Mouse (Mus musculus) spleen, adult 2 months (tissue): Measurements from ENCODE around the gene 1810043G02Rik. TPM values are rescaled to one million over a fixed set of nuclear protein-coding genes. Genes with fewer than 3 reads are reported as not detected.
"Not testable (repeated sequence)": the region's sequence is repeated elsewhere in the genome, so short reads cannot be mapped to it uniquely, and the experiment has no call there.

Experiments used
- DNase-seq, 2 experiments: peaks; one replicate each; pipeline versions ENCODE4 v3.0.0 to v3.0.0-alpha.2; 2012 to 2021; ENCODE audit warnings: low spot score in 2 of 2, low read depth in 1 of 2
- H3K27ac ChIP-seq: fragments of 200-500 bp; 2 replicates; pipeline ENCODE4 v1.5.1; 2012; ENCODE audit warnings: low read length, inconsistent platforms; ENCODE audit not compliant: insufficient read depth
- H3K27me3 ChIP-seq: fragments of 200-500 bp; 2 replicates; pipeline ENCODE4 v1.6.1; 2012; ENCODE audit warnings: mild to moderate bottlenecking, moderate library complexity, low read length, inconsistent platforms; ENCODE audit not compliant: control insufficient read depth, insufficient read depth
- H3K36me3 ChIP-seq: fragments of 200-500 bp; 2 replicates; pipeline ENCODE4 v1.6.1; 2012; ENCODE audit warnings: mild to moderate bottlenecking, low read length, inconsistent platforms; ENCODE audit not compliant: control insufficient read depth, insufficient read depth
- H3K4me1 ChIP-seq: fragments of 200-500 bp; 2 replicates; pipeline ENCODE4 v1.6.1; 2011; ENCODE audit warnings: inconsistent platforms; ENCODE audit not compliant: control insufficient read depth, insufficient read depth, insufficient read length
- H3K4me3 ChIP-seq: fragments of 200-500 bp; 2 replicates; pipeline ENCODE4 v1.5.1; 2011; ENCODE audit warnings: mild to moderate bottlenecking, inconsistent platforms; ENCODE audit not compliant: insufficient read depth, insufficient read length; ENCODE audit errors: extremely low read depth
- CTCF ChIP-seq: fragments of 200-500 bp; IDR thresholded peaks from 2 replicates; pipeline ENCODE4 v1.5.1; 2011; ENCODE audit warnings: mild to moderate bottlenecking, inconsistent platforms; ENCODE audit not compliant: insufficient read depth, insufficient read length, insufficient replicate concordance; ENCODE audit errors: extremely low read depth
- POLR2A ChIP-seq: fragments of 200-500 bp; IDR thresholded peaks from 2 replicates; pipeline ENCODE4 v1.6.1; 2011; ENCODE audit warnings: low read depth, low read length, inconsistent platforms
- WGBS: fragments of 180-500 bp; shearing (Covaris S2); methylation state at CpG from one replicate; pipeline ENCODE4 v1.1.7; 2018; 5-methylcytosine and 5-hydroxymethylcytosine counted together
- polyA plus RNA-seq: library from polyadenylated mRNA; depleted of rRNA; stranded (reverse); fragments of >200 nt; gene quantifications from 2 replicates; pipeline ENCODE4 v1.2.3, GENCODE M21; 2012; rRNA removed

Gene 1810043G02Rik
- polyA plus RNA-seq = 21.4 and 30.1 TPM in 2 replicates

GRCm38 (mm10) chr10:77978351-77979350 lies at the start of gene 1810043G02Rik:
Gene 1810043G02Rik, plus strand, starts transcription at chr10:77978524.
- WGBS = 1% methylated on average over 57 of the region's 57 CpGs
- no peak for TF ChIP-seq CTCF
- TF ChIP-seq POLR2A = peak; percentile 56
- no peaks in the 10 kb centered on the region for H3K36me3 ChIP-seq
- H3K4me3 ChIP-seq = peak within 1 kb of the TSS; percentile 87
- peak; percentile 86 to 100 for DNase-seq
- peaks cover 7% of the 10 kb centered on the region for H3K4me1 ChIP-seq
- peak within 1 kb of the TSS; percentile 27; the same call in 1 of the 2 replicates for H3K27ac ChIP-seq
- no peaks in the 10 kb centered on the region for H3K27me3 ChIP-seq

GRCm38 (mm10) chr10:77939685-77940084 lies 38.6 kb upstream of the 1810043G02Rik start:
- no peaks in the 10 kb centered on the region for H3K4me1 ChIP-seq
- DNase-seq = no peak
- H3K27ac ChIP-seq = no peak overlapping the region
- TF ChIP-seq POLR2A (no peak), CTCF (no peak)
- 79% methylated on average over 2 of the region's 2 CpGs for WGBS
- H3K36me3 ChIP-seq = no peaks in the 10 kb centered on the region
- no peak overlapping the region for H3K4me3 ChIP-seq
- no peaks in the 10 kb centered on the region for H3K27me3 ChIP-seq

- DNase-seq, H3K4me1 ChIP-seq, H3K27ac ChIP-seq, H3K36me3 ChIP-seq, H3K27me3 ChIP-seq, H3K4me3 ChIP-seq: not testable (repeated sequence)
- WGBS = 93% methylated on average over 9 of the region's 12 CpGs
Observed at GRCm38 (mm10) chr10:77950468-77950867, 27.9 kb upstream of the 1810043G02Rik start.

GRCm38 (mm10) chr10:77962725-77963124 lies 15.6 kb upstream of the 1810043G02Rik start:
- WGBS = 13% methylated on average over 2 of the region's 2 CpGs
- Histone ChIP-seq H3K4me3 (no peak overlapping the region), H3K27ac (no peak overlapping the region)

GRCm38 (mm10) chr10:77963971-77964370 lies 14.4 kb upstream of the 1810043G02Rik start:
- Histone ChIP-seq H3K36me3 (no peaks in the 10 kb centered on the region), H3K4me3 (no peak overlapping the region), H3K27me3 (no peaks in the 10 kb centered on the region), H3K27ac (no peak overlapping the region), H3K4me1 (no peaks in the 10 kb centered on the region; the same call in 1 of the 2 replicates)
- DNase-seq = no peak
- 26% methylated on average over 6 of the region's 6 CpGs for WGBS
- TF ChIP-seq CTCF = no peak
- no peak for TF ChIP-seq POLR2A

More at GRCm38 (mm10) chr10:77962725-77963124, 15.6 kb upstream of the 1810043G02Rik start:
- no peaks in the 10 kb centered on the region for H3K27me3 ChIP-seq
- no peak for DNase-seq
- no peak for TF ChIP-seq CTCF
- no peak for TF ChIP-seq POLR2A
- H3K36me3 ChIP-seq = no peaks in the 10 kb centered on the region
- H3K4me1 ChIP-seq = no peaks in the 10 kb centered on the region; the same call in 1 of the 2 replicates

GRCm38 (mm10) chr10:77969274-77969972 lies 8.9 kb upstream of the 1810043G02Rik start:
- WGBS = 13% methylated on average over 26 of the region's 26 CpGs
- peak overlapping the region; percentile 59 for H3K27ac ChIP-seq
- peaks cover 2% of the 10 kb centered on the region; the same call in 1 of the 2 replicates for H3K27me3 ChIP-seq
- peak overlapping the region; percentile 48 for H3K4me3 ChIP-seq
- H3K4me1 ChIP-seq = peaks cover 18% of the 10 kb centered on the region
- no peaks in the 10 kb centered on the region for H3K36me3 ChIP-seq
- DNase-seq = peak in 1 of 2 experiments; percentile 34
- no peak for TF ChIP-seq POLR2A
- TF ChIP-seq CTCF = no peak
